Mouse (Mus musculus): ENCODE measurements around the gene Gm10283.

GRCm38 (mm10) chr8:60494606-60495005 lies 8.4 kb downstream of the Gm10283 start:
- no peak for TF ChIP-seq CTCF (IDR thresholded peaks at IDR 0.05; ENCODE audit: borderline replicate concordance, control insufficient read depth, extremely low read depth, insufficient read depth, low read length, poor library complexity)
- TF ChIP-seq POLR2A (IDR thresholded peaks at IDR 0.05; ENCODE audit: control insufficient read depth, extremely low read depth, insufficient read depth, low read length, poor library complexity): no peak
